Comparison of ENCODE assay signal across 38 mouse cellular contexts in the genomic region with DNA sequence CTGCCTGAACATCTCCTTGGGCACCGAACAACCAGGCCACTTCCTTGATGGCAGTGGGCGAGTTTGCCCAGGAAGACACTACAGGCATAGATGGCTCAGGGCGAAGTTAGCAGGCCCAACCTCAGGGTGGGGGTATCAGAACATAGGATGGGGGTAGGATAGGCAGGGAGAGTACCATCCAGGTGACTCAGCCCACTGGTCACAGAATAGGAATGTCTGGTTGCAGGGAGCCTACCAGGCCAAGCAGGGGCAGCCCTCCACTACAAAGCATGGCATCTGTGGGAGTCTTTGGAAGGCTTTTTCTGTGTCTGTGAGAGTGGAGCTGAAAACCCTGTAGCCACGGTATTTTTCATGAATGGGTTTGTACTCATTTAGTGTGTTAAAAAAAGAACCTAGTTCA. TPM values are rescaled to one million over a fixed set of nuclear protein-coding genes. Genes with fewer than 3 reads are reported as not detected.
"Had no signal": no experiment of that assay in that cellular context is flagged by ENCODE, and none has a peak within 500 bp of the region (broad histone marks: within the 10 kb centered on the region; RNA-seq: fewer than 3 reads in every experiment).

No protein-coding gene starts in this region.

- ATAC-seq: hindbrain, embryonic 16.5 days; inflammation-experienced regulatory T-cells, adult 6 months; intestine, embryonic 15.5 days; intestine, postnatal 0 days had no signal

- H3K9me3 ChIP-seq: heart, embryonic 13.5 days; heart, embryonic 15.5 days; hindbrain, embryonic 10.5 days; hindbrain, embryonic 12.5 days; intestine, embryonic 15.5 days; limb, embryonic 10.5 days; limb, embryonic 12.5 days had no signal

- H3K27ac ChIP-seq: heart, adult 2 months; heart, embryonic 13.5 days; heart, embryonic 15.5 days; hindbrain, embryonic 12.5 days; hindbrain, embryonic 14.5 days; intestine, embryonic 15.5 days; layer of hippocampus, adult 2 months; left cerebral cortex, adult 2 months; limb, embryonic 10.5 days; limb, embryonic 12.5 days; liver, embryonic 14.5 days had no signal

- H3K4me2 ChIP-seq: heart, embryonic 11.5 days; heart, embryonic 13.5 days; heart, embryonic 15.5 days; hindbrain, embryonic 12.5 days; hindbrain, embryonic 14.5 days; intestine, embryonic 15.5 days; limb, embryonic 12.5 days; liver, embryonic 11.5 days had no signal

- H3K4me3 ChIP-seq: heart, adult 2 months; heart, embryonic 13.5 days; heart, embryonic 15.5 days; hindbrain, embryonic 10.5 days; hindbrain, embryonic 12.5 days; intestine, embryonic 15.5 days; layer of hippocampus, adult 2 months; left cerebral cortex, adult 2 months; limb, embryonic 10.5 days; limb, embryonic 12.5 days had no signal

- DNase-seq: gastrocnemius, postnatal 14 days; gastrocnemius, postnatal 36 days; heart, adult 11 months; heart, adult 2 months; heart, postnatal 14 days; heart, postnatal 4 days; kidney, adult 18-20 months; kidney, adult 8-10 months; kidney, postnatal 10 days; kidney, postnatal 25 days; kidney, postnatal 4 days; liver had no signal

- H3K9ac ChIP-seq: heart, embryonic 13.5 days; heart, embryonic 15.5 days; hindbrain, embryonic 12.5 days; hindbrain, embryonic 14.5 days; intestine, embryonic 15.5 days; liver, embryonic 14.5 days had no signal

- H3K36me3 ChIP-seq: heart, embryonic 13.5 days; heart, embryonic 15.5 days; hindbrain, embryonic 10.5 days; hindbrain, embryonic 12.5 days; intestine, embryonic 15.5 days; limb, embryonic 10.5 days; limb, embryonic 12.5 days had no signal

RNA-seq across cellular contexts. Expression of a gene that starts 3.3 kb away (rescaled TPM):
- total RNA-seq: gastrocnemius, adult 18-20 months; gastrocnemius, adult 8-10 months; gastrocnemius, postnatal 14 days; gastrocnemius, postnatal 36 days; heart, adult 2 months; heart, postnatal 14 days; heart, postnatal 4 days had no signal
- polyA plus RNA-seq: heart, embryonic 11.5 days; heart, embryonic 13.5 days; heart, embryonic 15.5 days; heart, postnatal 0 days; hindbrain, embryonic 12.5 days; hindbrain, embryonic 14.5 days; inflammation-experienced regulatory T-cells, adult 6 months; intestine, embryonic 15.5 days; intestine, postnatal 0 days; kidney, embryonic 14.5 days; kidney, embryonic 16.5 days; limb, embryonic 10.5 days; limb, embryonic 12.5 days; liver, embryonic 11.5 days; liver, embryonic 14.5 days; liver, embryonic 16.5 days had no signal

RNA-seq across cellular contexts. Expression of a gene that starts 21.3 kb away (rescaled TPM):
- total RNA-seq: gastrocnemius, adult 18-20 months; gastrocnemius, postnatal 36 days; heart, adult 2 months; heart, postnatal 14 days; heart, postnatal 4 days had no signal
- polyA plus RNA-seq: heart, adult 2 months; heart, embryonic 11.5 days; heart, embryonic 15.5 days; intestine, embryonic 15.5 days; intestine, postnatal 0 days; kidney, embryonic 14.5 days; kidney, embryonic 16.5 days; limb, embryonic 10.5 days; limb, embryonic 12.5 days; liver, embryonic 11.5 days; liver, embryonic 14.5 days had no signal

RNA-seq across cellular contexts. Expression of a gene that starts 25.2 kb away (rescaled TPM):
- total RNA-seq: gastrocnemius, adult 18-20 months; gastrocnemius, adult 8-10 months; gastrocnemius, postnatal 14 days; gastrocnemius, postnatal 36 days; layer of hippocampus, adult 2 months; layer of hippocampus, postnatal 10 days; layer of hippocampus, postnatal 25 days; left cerebral cortex, adult 2 months; left cerebral cortex, postnatal 14 days; left cerebral cortex, postnatal 36 days had no signal
- polyA plus RNA-seq: hindbrain, embryonic 10.5 days; hindbrain, embryonic 12.5 days; hindbrain, embryonic 14.5 days; inflammation-experienced regulatory T-cells, adult 6 months; intestine, embryonic 15.5 days; intestine, postnatal 0 days; kidney, embryonic 14.5 days; limb, embryonic 12.5 days; liver, embryonic 14.5 days; liver, embryonic 16.5 days had no signal
